Mouse (Mus musculus): ENCODE data around the gene Tln2. TPM values are rescaled to one million over a fixed set of nuclear protein-coding genes. Genes with fewer than 3 reads are reported as not detected.

Tln2 gene
- total RNA-seq (2022): 10 to 100 TPM; 71.6 to 87.1 (median 76.7) TPM

- DNase-seq (ENCODE audit: low spot score): no peak
Observed at GRCm38 (mm10) chr9:67559603-67560002, at the start of gene Tln2. Gene Tln2 (minus strand): TSS chr9:67559703.

GRCm38 (mm10) chr9:67609226-67609625 lies 49.7 kb upstream of the Tln2 start:
- no peak for DNase-seq (ENCODE audit: low spot score)

- DNase-seq (ENCODE audit: low spot score): no peak
Observed at GRCm38 (mm10) chr9:67607786-67608366, 48.4 kb upstream of the Tln2 start.

- no peak for DNase-seq (ENCODE audit: low spot score)
Observed at GRCm38 (mm10) chr9:67607268-67607667, 47.8 kb upstream of the Tln2 start.

GRCm38 (mm10) chr9:67605867-67606435 lies 46.4 kb upstream of the Tln2 start:
- DNase-seq (ENCODE audit: low spot score): peak; percentile 25

- no peak for DNase-seq (ENCODE audit: low spot score)
Observed at GRCm38 (mm10) chr9:67604940-67605339, 45.4 kb upstream of the Tln2 start.

- no peak for DNase-seq (ENCODE audit: low spot score)
Observed at GRCm38 (mm10) chr9:67602347-67602746, 42.8 kb upstream of the Tln2 start.

- no peak for DNase-seq (ENCODE audit: low spot score)
Observed at GRCm38 (mm10) chr9:67595221-67595620, 35.7 kb upstream of the Tln2 start.

GRCm38 (mm10) chr9:67593469-67594141 lies 34.1 kb upstream of the Tln2 start:
- DNase-seq (ENCODE audit: low spot score): no peak

- no peak for DNase-seq (ENCODE audit: low spot score)
Observed at GRCm38 (mm10) chr9:67592726-67593125, 33.2 kb upstream of the Tln2 start.

- no peak for DNase-seq (ENCODE audit: low spot score)
Observed at GRCm38 (mm10) chr9:67587111-67587510, 27.6 kb upstream of the Tln2 start.

GRCm38 (mm10) chr9:67586489-67586888 lies 27.0 kb upstream of the Tln2 start:
- DNase-seq (ENCODE audit: low spot score): peak; percentile 32

GRCm38 (mm10) chr9:67584871-67585270 lies 25.4 kb upstream of the Tln2 start:
- peak; percentile 88 for DNase-seq (ENCODE audit: low spot score)

GRCm38 (mm10) chr9:67581581-67582280 lies 22.2 kb upstream of the Tln2 start:
- DNase-seq (ENCODE audit: low spot score): peak; percentile 52

GRCm38 (mm10) chr9:67579541-67579940 lies 20.0 kb upstream of the Tln2 start:
- no peak for DNase-seq (ENCODE audit: low spot score)

GRCm38 (mm10) chr9:67574721-67575248 lies 15.3 kb upstream of the Tln2 start:
- peak; percentile 30 for DNase-seq (ENCODE audit: low spot score)

- DNase-seq (ENCODE audit: low spot score): no peak
Observed at GRCm38 (mm10) chr9:67573683-67573979, 14.1 kb upstream of the Tln2 start.

GRCm38 (mm10) chr9:67572790-67573682 lies 13.5 kb upstream of the Tln2 start:
- DNase-seq (ENCODE audit: low spot score): no peak

- peak; percentile 82 for DNase-seq (ENCODE audit: low spot score)
Observed at GRCm38 (mm10) chr9:67565801-67566258, 6.3 kb upstream of the Tln2 start.

- no peak for DNase-seq (ENCODE audit: low spot score)
Observed at GRCm38 (mm10) chr9:67549811-67550501, 9.5 kb downstream of the Tln2 start.

- DNase-seq (ENCODE audit: low spot score): peak; percentile 79
Observed at GRCm38 (mm10) chr9:67549332-67549731, 10.2 kb downstream of the Tln2 start.

Data from heart, adult 8-10 months (tissue).